ENCODE assay signal across 8 mouse cellular contexts in genomic region chr2:164912151-164912550, GRCm38 (mm10). TPM values are rescaled to one million over a fixed set of nuclear protein-coding genes. Genes with fewer than 3 reads are reported as not detected.
A peak's percentile ranks its signal among the peaks of the same experiment; 100 is the strongest.
DNase-seq lines count a peak whose midpoint lies in the region; ATAC-seq and TF ChIP-seq lines count a peak whose summit lies in the region.

No protein-coding gene starts in this region.

- peak overlapping the region; percentile 80 for H3K4me3 ChIP-seq in forebrain, postnatal 0 days (ENCODE audit: low read depth, low read length)
- H3K4me3 ChIP-seq in intestine, postnatal 0 days (ENCODE audit: low read depth, low read length): peak overlapping the region; percentile 87
- H3K4me3 ChIP-seq in liver, embryonic 14.5 days (ENCODE audit: insufficient read depth in 1 of 2, low read depth in 2 of 2, low read length in 2 of 2): peak overlapping the region; percentile 80 to 85
- H3K4me3 ChIP-seq in neural tube, embryonic 12.5 days: peak overlapping the region; percentile 74

- no peaks in the 10 kb centered on the region; the same call in 1 of the 2 replicates for H3K4me1 ChIP-seq in forebrain, postnatal 0 days (ENCODE audit: insufficient read depth)
- no peaks in the 10 kb centered on the region for H3K4me1 ChIP-seq in intestine, postnatal 0 days (replicated peaks; ENCODE audit: control insufficient read depth, insufficient read depth, low read length)
- peaks cover 0 to 22% of the 10 kb centered on the region in 2 experiments; a peak in 3 of 4 replicates for H3K4me1 ChIP-seq in liver, embryonic 14.5 days (replicated peaks; ENCODE audit: control insufficient read depth in 2 of 2, insufficient read depth in 2 of 2, low read length in 1 of 2)
- peaks cover 25% of the 10 kb centered on the region for H3K4me1 ChIP-seq in neural tube, embryonic 12.5 days

- 8% methylated on average over 12 of the region's 12 CpGs for WGBS in forebrain, postnatal 0 days
- WGBS in intestine, postnatal 0 days: 3% methylated on average over 12 of the region's 12 CpGs
- 3% methylated on average over 12 of the region's 12 CpGs for WGBS in liver, embryonic 14.5 days (ENCODE audit: insufficient replicate concordance)
- 24% methylated on average over 12 of the region's 12 CpGs for WGBS in neural tube, embryonic 12.5 days

- peak overlapping the region; percentile 97 for H3K9ac ChIP-seq in forebrain, postnatal 0 days
- H3K9ac ChIP-seq in intestine, postnatal 0 days (ENCODE audit: low read depth, low read length): peak overlapping the region; percentile 97
- peak overlapping the region; percentile 88 for H3K9ac ChIP-seq in liver, embryonic 14.5 days (replicated peaks)
- peak overlapping the region; percentile 90 for H3K9ac ChIP-seq in neural tube, embryonic 12.5 days

- H3K9me3 ChIP-seq in forebrain, postnatal 0 days (ENCODE audit: low read length): no peaks in the 10 kb centered on the region
- no peaks in the 10 kb centered on the region for H3K9me3 ChIP-seq in intestine, postnatal 0 days (ENCODE audit: control insufficient read depth)
- no peaks in the 10 kb centered on the region for H3K9me3 ChIP-seq in liver, embryonic 14.5 days (ENCODE audit: control insufficient read depth, low read length)
- no peaks in the 10 kb centered on the region for H3K9me3 ChIP-seq in neural tube, embryonic 12.5 days

- no peak for TF ChIP-seq EP300 in liver, embryonic 14.5 days (IDR thresholded peaks at IDR 0.05; ENCODE audit: low read depth)

- H3K36me3 ChIP-seq in forebrain, postnatal 0 days (ENCODE audit: insufficient read depth): peaks cover 21% of the 10 kb centered on the region
- H3K36me3 ChIP-seq in intestine, postnatal 0 days (ENCODE audit: control insufficient read depth, insufficient read depth): peaks cover 21% of the 10 kb centered on the region
- peaks cover 13% of the 10 kb centered on the region for H3K36me3 ChIP-seq in liver, embryonic 14.5 days (replicated peaks; ENCODE audit: control insufficient read depth, insufficient read depth, low read depth)
- peaks cover 24% of the 10 kb centered on the region for H3K36me3 ChIP-seq in neural tube, embryonic 12.5 days

- peak; percentile 34 for ATAC-seq in forebrain, postnatal 0 days
- ATAC-seq in intestine, postnatal 0 days: peak; percentile 36
- peak; percentile 30 for ATAC-seq in liver, embryonic 14.5 days (ENCODE audit: insufficient read depth)
- 0 out of 2 replicates have a peak, but pooled peaks have one; percentile 1 for ATAC-seq in neural tube, embryonic 12.5 days (ENCODE audit: low FRiP score, low read depth)

- peak overlapping the region; percentile 97 for H3K27ac ChIP-seq in forebrain, postnatal 0 days (ENCODE audit: low read depth, low read length)
- H3K27ac ChIP-seq in intestine, postnatal 0 days (ENCODE audit: low read depth, low read length): peak overlapping the region; percentile 97
- H3K27ac ChIP-seq in liver, embryonic 14.5 days: peak overlapping the region; percentile 70
- H3K27ac ChIP-seq in neural tube, embryonic 12.5 days: peak overlapping the region; percentile 96

- DNase-seq in gastrocnemius, adult 18-20 months (ENCODE audit: low spot score): peak; percentile 75
- no peak for DNase-seq in gastrocnemius, postnatal 10 days
- peak; percentile 74 for DNase-seq in T-cell, adult 2 months (ENCODE audit: low spot score)
- DNase-seq in forebrain, postnatal 0 days: no peak
- peak in 2 of 3 experiments; percentile 17 to 46 for DNase-seq in liver, embryonic 14.5 days (ENCODE audit: low read depth in 3 of 3, low spot score in 3 of 3)
- no peak for DNase-seq in retina, embryonic 14.5 days (ENCODE audit: low spot score)

- TF ChIP-seq CTCF in forebrain, postnatal 0 days (IDR thresholded peaks at IDR 0.05; ENCODE audit: low read depth): no peak
- TF ChIP-seq CTCF in intestine, postnatal 0 days (IDR thresholded peaks at IDR 0.05; ENCODE audit: low read depth): no peak
- TF ChIP-seq CTCF in liver, embryonic 14.5 days (IDR thresholded peaks at IDR 0.05; ENCODE audit: low read depth): no peak

- H3K4me2 ChIP-seq in forebrain, postnatal 0 days (ENCODE audit: low read depth): peak overlapping the region; percentile 74
- H3K4me2 ChIP-seq in intestine, postnatal 0 days (replicated peaks; ENCODE audit: low read depth): peak overlapping the region; percentile 79
- peak overlapping the region; percentile 78 for H3K4me2 ChIP-seq in liver, embryonic 14.5 days (ENCODE audit: low read depth)
- peak overlapping the region; percentile 90 for H3K4me2 ChIP-seq in neural tube, embryonic 12.5 days (replicated peaks)

- no peaks in the 10 kb centered on the region for H3K27me3 ChIP-seq in forebrain, postnatal 0 days (ENCODE audit: insufficient read depth, low read length)
- H3K27me3 ChIP-seq in intestine, postnatal 0 days (replicated peaks; ENCODE audit: control insufficient read depth, insufficient read depth, low read length): no peaks in the 10 kb centered on the region
- no peaks in the 10 kb centered on the region for H3K27me3 ChIP-seq in liver, embryonic 14.5 days (ENCODE audit: control insufficient read depth, insufficient read depth, low read length)
- no peaks in the 10 kb centered on the region for H3K27me3 ChIP-seq in neural tube, embryonic 12.5 days (replicated peaks)

RNA-seq across cellular contexts. Expression of gene Zfp335, which starts 0.6 kb away (rescaled TPM):
- total RNA-seq in gastrocnemius, adult 18-20 months (2021): 1 to 10 TPM; 7.4 to 8.4 TPM
- 10 to 100 TPM in 1 of 2 experiments, 1 to 10 TPM in 1; 8.5 to 11.0 TPM for total RNA-seq in gastrocnemius, postnatal 10 days (2021)
- total RNA-seq in forebrain, postnatal 0 days (2014; rRNA removed): 20.9 and 26.0 TPM in 2 replicates
- polyA plus RNA-seq in forebrain, postnatal 0 days (2015; fragmentation: Nextera tagmentation; extraction: Ambion mirVana): 10.0 and 11.2 TPM in 2 replicates
- 3.6 and 3.8 TPM in 2 replicates for polyA plus RNA-seq in intestine, postnatal 0 days (2015; fragmentation: Nextera tagmentation; extraction: Ambion mirVana)
- polyA plus RNA-seq in liver, embryonic 14.5 days (2012; rRNA removed): 8.8 and 10.1 TPM in 2 replicates
- 4.0 and 5.2 TPM in 2 replicates for polyA plus RNA-seq in liver, embryonic 14.5 days (2014; fragmentation: Nextera tagmentation; extraction: Ambion mirVana)
- 14.5 and 17.2 TPM in 2 replicates for polyA plus RNA-seq in neural tube, embryonic 12.5 days (2016; fragmentation: Nextera tagmentation; extraction: Ambion mirVana)

RNA-seq across cellular contexts. Expression of gene Mmp9, which starts 28.4 kb away (rescaled TPM):
- total RNA-seq in gastrocnemius, adult 18-20 months (2021): under 1 TPM; 0.43 to 0.85 TPM
- total RNA-seq in gastrocnemius, postnatal 10 days (2021): 10 to 100 TPM in 1 of 2 experiments, 1 to 10 TPM in 1; 1.2 to 96.6 TPM
- total RNA-seq in forebrain, postnatal 0 days (2014; rRNA removed): 5.3 and 14.2 TPM in 2 replicates
- polyA plus RNA-seq in forebrain, postnatal 0 days (2015; fragmentation: Nextera tagmentation; extraction: Ambion mirVana): 5.3 and 8.3 TPM in 2 replicates
- 9.6 and 9.8 TPM in 2 replicates for polyA plus RNA-seq in intestine, postnatal 0 days (2015; fragmentation: Nextera tagmentation; extraction: Ambion mirVana)
- 0.97 and 1.00 TPM in 2 replicates for polyA plus RNA-seq in liver, embryonic 14.5 days (2012; rRNA removed)
- polyA plus RNA-seq in liver, embryonic 14.5 days (2014; fragmentation: Nextera tagmentation; extraction: Ambion mirVana): 0.76 and 1.2 TPM in 2 replicates
- polyA plus RNA-seq in neural tube, embryonic 12.5 days (2016; fragmentation: Nextera tagmentation; extraction: Ambion mirVana): 5.0 TPM in 2 replicates

RNA-seq across cellular contexts. Expression of gene Pcif1, which starts 33.0 kb away (rescaled TPM):
- 10 to 100 TPM; 26.3 to 28.6 TPM for total RNA-seq in gastrocnemius, adult 18-20 months (2021)
- 10 to 100 TPM; 31.2 to 34.3 TPM for total RNA-seq in gastrocnemius, postnatal 10 days (2021)
- 67.3 and 82.2 TPM in 2 replicates for total RNA-seq in forebrain, postnatal 0 days (2014; rRNA removed)
- polyA plus RNA-seq in forebrain, postnatal 0 days (2015; fragmentation: Nextera tagmentation; extraction: Ambion mirVana): 104 and 115 TPM in 2 replicates
- 43.2 and 44.0 TPM in 2 replicates for polyA plus RNA-seq in intestine, postnatal 0 days (2015; fragmentation: Nextera tagmentation; extraction: Ambion mirVana)
- 19.6 and 20.2 TPM in 2 replicates for polyA plus RNA-seq in liver, embryonic 14.5 days (2012; rRNA removed)
- 37.5 and 43.4 TPM in 2 replicates for polyA plus RNA-seq in liver, embryonic 14.5 days (2014; fragmentation: Nextera tagmentation; extraction: Ambion mirVana)
- 83.4 and 86.4 TPM in 2 replicates for polyA plus RNA-seq in neural tube, embryonic 12.5 days (2016; fragmentation: Nextera tagmentation; extraction: Ambion mirVana)

RNA-seq across cellular contexts. Expression of gene Slc12a5, which starts 48.5 kb away (rescaled TPM):
- under 1 TPM; 0.40 to 0.55 TPM for total RNA-seq in gastrocnemius, adult 18-20 months (2021)
- total RNA-seq in gastrocnemius, postnatal 10 days (2021): 1 to 10 TPM; 1.4 to 1.5 TPM
- total RNA-seq in forebrain, postnatal 0 days (2014; rRNA removed): 83.2 and 139 TPM in 2 replicates
- polyA plus RNA-seq in forebrain, postnatal 0 days (2015; fragmentation: Nextera tagmentation; extraction: Ambion mirVana): 24.5 and 41.6 TPM in 2 replicates
- 0.09 and 0.47 TPM in 2 replicates for polyA plus RNA-seq in intestine, postnatal 0 days (2015; fragmentation: Nextera tagmentation; extraction: Ambion mirVana)
- polyA plus RNA-seq in liver, embryonic 14.5 days (2012; rRNA removed): 0.42 and 0.60 TPM in 2 replicates
- polyA plus RNA-seq in liver, embryonic 14.5 days (2014; fragmentation: Nextera tagmentation; extraction: Ambion mirVana): 0.10 and 0.24 TPM in 2 replicates
- polyA plus RNA-seq in neural tube, embryonic 12.5 days (2016; fragmentation: Nextera tagmentation; extraction: Ambion mirVana): 12.7 and 13.9 TPM in 2 replicates

RNA-seq across cellular contexts. Expression of gene Pltp, which starts 54.6 kb away (rescaled TPM):
- 10 to 100 TPM; 12.5 to 21.8 TPM for total RNA-seq in gastrocnemius, adult 18-20 months (2021)
- 10 to 100 TPM; 15.2 to 18.5 TPM for total RNA-seq in gastrocnemius, postnatal 10 days (2021)
- total RNA-seq in forebrain, postnatal 0 days (2014; rRNA removed): 28.2 and 43.4 TPM in 2 replicates
- 67.9 and 80.7 TPM in 2 replicates for polyA plus RNA-seq in forebrain, postnatal 0 days (2015; fragmentation: Nextera tagmentation; extraction: Ambion mirVana)
- polyA plus RNA-seq in intestine, postnatal 0 days (2015; fragmentation: Nextera tagmentation; extraction: Ambion mirVana): 14.5 and 16.2 TPM in 2 replicates
- 8.4 and 9.6 TPM in 2 replicates for polyA plus RNA-seq in liver, embryonic 14.5 days (2012; rRNA removed)
- polyA plus RNA-seq in liver, embryonic 14.5 days (2014; fragmentation: Nextera tagmentation; extraction: Ambion mirVana): 7.6 and 10.0 TPM in 2 replicates
- 87.9 and 93.1 TPM in 2 replicates for polyA plus RNA-seq in neural tube, embryonic 12.5 days (2016; fragmentation: Nextera tagmentation; extraction: Ambion mirVana)

Comparison
In these comparisons a context has a peak if more than half of its experiments do, and no peak if none do; other contexts are left out.
1. DNase-seq: peak in gastrocnemius, adult 18-20 months (single experiment), T-cell, adult 2 months (single experiment) and liver, embryonic 14.5 days (2 of 3); none in gastrocnemius, postnatal 10 days (single experiment), forebrain, postnatal 0 days (single experiment) and retina, embryonic 14.5 days (single experiment).
2. Peak in every context shown above with its lines, with median percentiles within 50 percentile points of each other: ATAC-seq, H3K27ac ChIP-seq, H3K4me2 ChIP-seq, H3K4me3 ChIP-seq and H3K9ac ChIP-seq.